Mouse (Mus musculus) large intestine, adult 2 months (tissue): ENCODE results near the gene Gm21818. TPM values are rescaled to one million over a fixed set of nuclear protein-coding genes. Genes with fewer than 3 reads are reported as not detected.
"Not testable (repeated sequence)": the region's sequence is repeated elsewhere in the genome, so short reads cannot be mapped to it uniquely, and the experiment has no call there.

Experiments used
- DNase-seq: peaks from one replicate; pipeline ENCODE4 v3.0.0-alpha.2; 2012; ENCODE audit warnings: low read depth, low spot score
- WGBS: fragments of 180-500 bp; shearing (Covaris S2); methylation state at CpG from one replicate; pipeline ENCODE4 v1.1.7; 2018; 5-methylcytosine and 5-hydroxymethylcytosine counted together
- polyA plus RNA-seq: library from polyadenylated mRNA; depleted of rRNA; stranded (reverse); fragments of >200 nt; gene quantifications from 2 replicates; pipeline ENCODE4 v1.2.3, GENCODE M21; 2012; rRNA removed

The Gm21818 gene
- polyA plus RNA-seq = not detected in 2 replicates

DNA sequence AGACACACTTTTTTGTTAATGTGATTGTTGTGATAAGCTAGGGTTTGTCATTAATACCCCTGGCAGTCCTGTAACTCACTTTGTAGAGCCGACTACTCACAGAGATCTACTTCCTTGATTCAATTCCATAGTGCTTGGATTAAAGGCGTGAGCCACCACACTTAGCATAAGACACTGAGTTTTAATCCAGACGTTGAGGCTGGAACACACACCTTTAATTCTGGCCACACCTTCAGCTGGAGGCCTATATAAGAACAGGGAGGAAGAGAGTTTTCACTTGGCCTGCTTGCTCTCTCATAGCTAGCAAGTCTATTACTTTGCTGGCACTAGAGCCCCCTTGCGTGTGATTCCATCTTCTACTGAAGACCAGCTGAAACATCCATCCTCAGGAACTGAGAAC lies at the start of gene Gm21818:
TSS of gene Gm21818 (plus strand) at position 301 of the 400 bp plus-strand sequence.
- 70% methylated on average over 4 of the region's 4 CpGs for WGBS
- not testable (repeated sequence) for DNase-seq

GRCm38 (mm10) chr13:120139946-120140345 lies 32.3 kb upstream of the Gm21818 start, which contains the start of gene Gm20767:
Gene Gm20767, plus strand, starts transcription at chr13:120140246.
- not testable (repeated sequence) for DNase-seq
- 93% methylated on average over 1 of the region's 5 CpGs for WGBS

- DNase-seq = not testable (repeated sequence)
- WGBS = 67% methylated on average over 2 of the region's 3 CpGs
These were observed 29.9 kb upstream of the Gm21818 start for GRCm38 (mm10) chr13:120142348-120142747.

DNA sequence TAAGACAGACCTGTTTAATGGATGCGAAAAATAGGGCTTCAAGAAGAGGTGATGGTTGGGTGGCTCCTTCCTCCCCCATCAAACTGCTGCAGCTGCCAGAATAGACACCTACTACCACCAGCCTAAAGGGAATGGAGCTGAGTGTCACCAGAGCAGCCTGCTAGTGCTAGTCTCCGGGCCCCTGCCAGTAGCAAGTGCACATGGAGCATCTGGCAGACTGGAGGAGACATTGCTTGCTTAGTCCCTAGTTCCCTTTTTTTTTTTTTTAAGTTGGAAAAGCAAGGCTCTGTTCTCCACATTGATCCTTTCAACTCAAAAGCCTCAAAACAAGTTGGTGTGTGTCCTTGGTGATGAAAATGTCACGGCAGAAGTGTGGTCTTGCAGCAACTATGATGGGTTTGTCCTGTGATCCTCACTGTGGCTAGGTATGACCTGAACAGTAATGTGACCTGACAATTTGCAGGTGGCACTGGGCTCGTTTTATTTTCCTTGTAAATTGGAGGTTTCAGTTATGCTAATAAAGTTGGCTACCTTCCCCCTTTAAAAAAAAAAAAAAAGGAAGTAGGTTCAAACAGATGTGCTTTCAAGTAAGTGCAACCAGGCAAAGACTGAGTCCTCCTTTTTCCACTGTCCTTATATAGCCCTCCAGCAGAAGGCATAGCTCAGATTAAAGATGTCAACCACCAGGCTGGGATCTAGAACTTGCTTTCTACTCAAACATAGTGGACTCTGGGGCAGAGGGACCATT lies 22.4 kb upstream of the Gm21818 start:
- 49% methylated on average over 3 of the region's 4 CpGs for WGBS
- DNase-seq = not testable (repeated sequence)

DNA sequence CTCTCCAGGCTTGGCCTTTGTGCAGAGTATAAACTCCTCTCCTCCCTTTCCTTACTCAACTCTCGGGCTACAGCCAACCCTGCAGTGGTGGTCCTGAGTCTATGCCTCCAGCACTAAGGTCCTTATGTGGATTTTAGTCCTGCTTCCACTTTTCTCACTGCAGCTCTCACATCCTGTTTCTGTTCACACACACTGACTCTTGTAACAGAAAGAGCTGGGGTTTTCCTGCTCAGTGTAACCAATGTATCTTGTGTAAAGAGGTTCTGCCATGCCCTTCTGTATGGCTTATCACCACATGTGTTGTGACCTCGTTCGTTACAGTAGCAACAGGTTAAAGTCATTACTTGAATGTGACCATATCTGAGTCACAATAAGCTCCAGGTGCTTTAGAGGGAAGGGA lies 21.6 kb upstream of the Gm21818 start:
- 44% methylated on average over 3 of the region's 3 CpGs for WGBS
- not testable (repeated sequence) for DNase-seq

DNA sequence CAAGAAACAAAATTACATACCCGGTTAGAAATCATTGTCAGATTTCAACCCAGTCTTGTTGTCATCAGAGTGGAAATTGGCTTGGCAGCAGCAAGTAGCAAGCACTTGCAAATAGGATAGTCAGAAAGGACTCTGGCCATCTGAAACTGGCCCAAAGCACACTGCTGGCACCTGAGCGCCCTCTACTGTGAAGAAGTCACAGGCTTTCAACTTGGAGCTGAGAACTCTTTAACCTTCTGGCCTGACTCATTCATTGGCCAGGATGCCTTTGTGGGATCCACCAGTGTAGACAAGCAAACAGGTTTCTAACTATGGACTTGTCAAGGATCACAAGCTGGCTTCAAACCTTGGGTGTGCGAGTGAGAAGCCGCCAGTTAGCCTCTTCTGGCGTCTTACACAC lies 3.9 kb upstream of the Gm21818 start:
- WGBS = 60% methylated on average over 5 of the region's 5 CpGs
- not testable (repeated sequence) for DNase-seq

DNA sequence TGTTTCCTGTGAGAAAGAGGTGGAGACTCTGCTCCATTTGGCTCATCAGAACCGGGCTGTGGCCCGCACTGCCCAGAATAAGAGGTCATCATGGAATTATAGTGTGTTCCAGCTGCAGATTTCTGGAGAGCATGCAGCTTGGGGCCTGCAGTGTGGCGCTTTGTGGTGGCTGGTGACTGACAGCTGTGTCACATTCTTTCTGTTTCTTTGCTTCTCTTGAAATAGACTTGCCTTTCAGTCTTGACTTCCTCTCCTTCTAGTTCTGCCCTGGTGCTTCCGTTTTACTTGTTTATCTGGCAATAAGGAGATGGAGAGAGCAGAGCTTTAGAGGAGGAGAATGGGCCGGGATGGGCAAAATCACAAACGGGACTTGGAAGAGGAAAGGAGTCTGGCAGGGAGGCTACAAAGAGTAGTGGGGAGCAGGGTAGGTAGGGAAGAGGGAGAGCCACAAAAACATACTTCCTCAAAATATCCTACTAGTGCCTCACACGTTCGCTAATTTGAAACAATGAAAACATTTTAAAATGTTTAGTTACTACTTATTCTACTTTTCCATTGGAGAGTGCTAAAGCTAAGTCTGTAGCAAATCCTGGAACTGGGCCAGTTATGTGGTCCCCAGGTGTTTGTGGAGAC lies 24.1 kb downstream of the Gm21818 start:
- not testable (repeated sequence) for DNase-seq
- WGBS = 64% methylated on average over 7 of the region's 8 CpGs

- WGBS = no CpG with 5 or more reads among the region's 2 CpGs
- not testable (repeated sequence) for DNase-seq
These were observed 43.6 kb downstream of the Gm21818 start, which contains the start of gene Gm21762 for GRCm38 (mm10) chr13:120215847-120216246. Gene Gm21762, minus strand, starts transcription at chr13:120215947.

DNA sequence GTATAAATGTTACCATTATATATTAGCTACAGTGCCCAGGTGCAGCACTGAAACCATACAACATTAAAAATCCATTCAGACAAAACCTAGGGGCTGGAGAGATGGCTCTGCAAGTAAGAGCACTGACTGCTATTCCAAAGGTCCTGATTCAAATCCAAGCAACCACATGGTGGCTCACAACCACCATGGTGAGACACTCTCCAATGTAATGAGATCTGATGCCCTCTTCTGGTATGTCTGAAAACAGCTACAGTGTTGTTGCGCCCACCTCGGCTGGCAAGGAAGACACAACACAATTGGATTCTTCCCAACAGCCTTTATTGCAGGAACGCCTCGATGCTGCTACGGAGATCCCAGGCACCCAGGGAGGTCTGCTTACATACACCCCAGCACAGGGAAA lies 48.7 kb downstream of the Gm21818 start:
- 83% methylated on average over 5 of the region's 5 CpGs for WGBS
- DNase-seq = not testable (repeated sequence)

GRCm38 (mm10) chr13:120223012-120223659 lies 50.9 kb downstream of the Gm21818 start:
- WGBS = 94% methylated on average over 16 of the region's 25 CpGs
- DNase-seq = not testable (repeated sequence)

Other genes with a start within 250 kb of the Gm21818 start
- gene Gm21761, start 243.2 kb upstream of the Gm21818 start, polyA plus RNA-seq = not detected in 2 replicates
- not detected in 2 replicates for gene B020031M17Rik, start 221.6 kb upstream of the Gm21818 start, polyA plus RNA-seq
- not detected in 2 replicates for gene Gm36079, start 145.4 kb upstream of the Gm21818 start, polyA plus RNA-seq
- gene Gm21188, start 120.2 kb upstream of the Gm21818 start, polyA plus RNA-seq = 0.21 and 0.27 TPM in 2 replicates
- gene Gm20767, start 32.2 kb upstream of the Gm21818 start, polyA plus RNA-seq = not detected in 2 replicates
- 0.93 TPM in 1 of 2 replicates, not detected in the other for gene Gm21762, start 43.5 kb downstream of the Gm21818 start, polyA plus RNA-seq
- not detected in 2 replicates for gene Gm21731, start 66.7 kb downstream of the Gm21818 start, polyA plus RNA-seq
- not detected in 2 replicates for gene AF067061, start 90.7 kb downstream of the Gm21818 start, polyA plus RNA-seq
- 0.26 and 0.64 TPM in 2 replicates for gene BC147527, start 128.0 kb downstream of the Gm21818 start, polyA plus RNA-seq
- gene Tcstv3, start 144.4 kb downstream of the Gm21818 start, polyA plus RNA-seq = not detected in 2 replicates